Mouse (Mus musculus) ZHBTc4 (cell line): ENCODE measurements at regions not wholly inside any gene's neighbourhood (a gene's known extent, or its start where the extent isn't known, plus 50 kb on each side); places are given as distances from the start of the nearest gene placed in this dataset.
"Not testable (repeated sequence)": the region's sequence is repeated elsewhere in the genome, so short reads cannot be mapped to it uniquely, and the experiment has no call there.

Source experiments
- DNase-seq: peaks from one replicate; pipeline ENCODE4 v3.0.0-alpha.2; 2011; ENCODE audit warnings: low read depth, low spot score

DNA sequence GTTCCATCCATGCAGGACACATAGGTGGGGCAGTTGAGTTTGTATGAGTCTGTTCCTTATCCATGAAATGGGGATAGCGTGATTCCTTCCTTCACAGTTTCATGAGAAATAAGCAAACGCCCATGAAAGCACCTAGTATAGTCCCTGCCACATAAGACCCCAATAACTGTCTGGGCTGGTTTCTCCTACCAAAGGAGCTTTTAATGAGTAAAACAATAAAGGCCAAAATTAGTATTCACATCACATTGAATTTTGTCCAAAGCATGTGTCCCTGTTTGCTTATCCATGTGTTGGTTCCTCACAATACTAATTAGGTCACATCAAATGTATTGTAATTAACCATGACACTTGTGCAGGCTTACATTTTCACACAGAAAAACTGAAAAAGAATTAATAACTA lies 221.3 kb downstream of the Prdm13 start:
- no peak for DNase-seq

DNA sequence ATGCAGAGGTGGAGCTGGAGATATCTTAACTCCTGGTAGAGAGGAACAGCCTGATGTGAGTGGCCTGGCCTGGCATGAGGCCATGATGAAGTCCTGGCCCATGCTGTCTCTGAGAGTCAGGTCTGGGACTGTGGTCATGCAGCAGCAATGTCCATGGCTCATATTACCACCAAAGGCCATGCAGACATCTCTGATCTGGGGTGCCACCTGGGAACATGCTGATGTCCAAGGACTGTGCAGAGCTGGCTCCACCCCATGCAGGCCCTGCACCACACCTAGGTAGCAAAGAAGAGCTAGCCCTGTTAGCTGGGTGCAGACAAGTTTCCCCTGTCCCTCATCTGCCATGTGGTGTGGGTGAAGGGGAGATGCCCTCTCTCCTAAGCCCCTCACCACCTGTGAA lies 244.5 kb downstream of the Prdm13 start:
- DNase-seq: no peak

- no peak for DNase-seq
Observed at GRCm38 (mm10) chr4:21436710-21437109, 249.1 kb downstream of the Prdm13 start.

DNA sequence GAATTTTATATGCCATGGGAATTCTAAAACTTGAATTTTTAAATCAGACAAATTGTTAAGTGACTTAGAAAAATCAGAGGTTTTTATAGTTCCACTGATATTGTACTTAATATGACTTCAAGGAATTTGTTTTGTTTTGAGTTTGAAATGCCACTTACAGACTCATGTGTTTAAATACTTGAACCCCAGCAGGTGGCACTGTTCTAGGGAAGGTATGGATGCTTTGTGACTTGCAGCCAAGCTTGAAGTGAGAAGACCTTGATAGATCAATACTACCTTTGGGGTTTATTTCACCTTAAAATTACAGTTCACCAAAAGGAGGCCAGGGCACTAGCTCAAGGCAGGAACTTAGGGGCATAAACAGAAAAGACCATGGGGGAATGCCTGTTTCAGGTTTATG lies 277.9 kb downstream of the Prdm13 start:
- DNase-seq: peak; percentile 67

DNA sequence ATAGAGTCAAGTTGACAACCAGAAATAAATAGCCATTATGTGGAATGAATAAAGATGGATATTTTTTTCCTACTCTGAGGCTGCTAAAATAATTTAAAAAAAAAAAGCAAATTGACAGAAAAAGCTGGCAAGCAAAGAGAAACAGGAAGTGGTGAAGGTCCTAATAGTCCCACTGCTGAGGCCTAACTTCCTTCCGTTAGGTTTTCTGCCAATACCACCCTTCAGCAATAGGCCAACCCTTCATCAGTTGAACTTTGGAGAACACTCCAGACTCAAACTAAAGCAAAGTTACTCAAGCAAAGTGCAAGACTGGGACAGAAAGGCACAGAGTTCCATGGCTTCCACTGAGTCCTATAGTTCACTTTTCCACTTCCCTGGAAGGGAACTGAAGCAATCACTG lies 316.4 kb downstream of the Prdm13 start:
- no peak for DNase-seq

GRCm38 (mm10) chr4:21368234-21369021 lies 317.3 kb downstream of the Prdm13 start:
- peak; percentile 41 for DNase-seq

GRCm38 (mm10) chr4:21321769-21322168 lies 364.0 kb downstream of the Prdm13 start:
- no peak for DNase-seq

DNA sequence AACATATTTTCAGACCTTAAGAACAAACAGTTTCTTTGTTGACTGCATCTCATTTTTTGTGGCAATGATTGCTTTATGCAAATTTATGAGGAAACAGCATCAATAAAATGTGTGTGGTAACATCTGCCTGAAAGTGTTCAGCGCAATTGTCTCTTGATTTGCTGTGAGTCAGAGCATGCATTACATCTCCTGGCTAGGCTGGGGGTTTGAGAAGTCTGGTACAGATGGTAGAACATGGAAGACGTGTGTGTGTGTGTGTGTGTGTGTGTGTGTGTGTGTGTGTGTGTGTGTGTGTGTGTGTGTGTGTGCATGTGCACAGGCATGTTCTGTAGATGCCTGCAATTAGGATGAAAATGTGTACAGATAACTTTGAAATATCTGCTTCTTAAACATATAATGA lies 376.5 kb downstream of the Prdm13 start:
- not testable (repeated sequence) for DNase-seq

- no peak for DNase-seq
Observed at GRCm38 (mm10) chr4:21307476-21308011, 378.2 kb downstream of the Prdm13 start.

- DNase-seq: no peak
Observed at GRCm38 (mm10) chr4:21300141-21300540, 385.6 kb downstream of the Prdm13 start.

DNA sequence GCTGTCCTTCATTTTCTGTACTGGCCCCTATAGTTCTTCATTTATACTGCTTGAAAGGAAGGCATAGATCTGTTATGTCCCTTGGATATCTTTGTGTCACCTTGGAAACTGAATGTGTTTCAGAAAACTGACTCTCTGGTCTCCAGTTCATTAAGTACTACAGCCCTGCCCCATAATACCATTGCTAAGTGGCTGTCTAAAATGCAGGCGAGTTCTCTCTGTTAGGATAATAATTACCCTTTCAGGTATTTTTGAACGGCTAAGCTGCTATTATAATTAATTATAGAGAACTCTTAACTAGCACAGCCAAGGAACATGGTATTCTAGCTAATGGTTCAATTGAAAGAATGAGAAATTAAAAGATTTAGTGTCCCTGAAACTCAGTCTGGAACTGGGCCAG lies 418.5 kb downstream of the Prdm13 start:
- no peak for DNase-seq

GRCm38 (mm10) chr4:21266886-21267285 lies 418.9 kb downstream of the Prdm13 start:
- DNase-seq: no peak

- DNase-seq: no peak
Observed at GRCm38 (mm10) chr4:21250396-21250795, 435.4 kb downstream of the Prdm13 start.

DNA sequence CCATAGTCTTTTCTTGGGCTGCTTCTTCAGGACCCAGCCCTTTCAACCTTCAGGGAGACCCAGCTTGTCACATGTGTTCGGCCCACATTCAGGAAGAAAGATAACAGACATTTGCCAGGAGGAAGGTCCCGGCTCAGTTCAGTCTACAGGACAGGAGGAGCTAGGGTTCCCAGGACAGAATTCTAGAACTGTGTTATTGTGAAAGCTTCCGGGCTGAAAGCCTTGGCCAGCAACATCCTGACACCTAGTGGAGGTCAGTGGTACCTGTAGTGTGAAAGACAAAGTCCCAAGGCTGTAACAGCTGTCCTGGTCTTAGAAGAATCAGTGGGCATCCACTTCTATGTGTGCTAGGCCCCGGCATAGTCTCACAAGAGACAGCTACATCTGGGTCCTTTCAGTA lies 463.1 kb downstream of the Prdm13 start:
- peak; percentile 81 for DNase-seq

- DNase-seq: no peak
Observed at GRCm38 (mm10) chr4:21207617-21208016, 478.1 kb downstream of the Prdm13 start.

- no peak for DNase-seq
Observed at GRCm38 (mm10) chr4:21195620-21196019, 490.1 kb downstream of the Prdm13 start.

DNA sequence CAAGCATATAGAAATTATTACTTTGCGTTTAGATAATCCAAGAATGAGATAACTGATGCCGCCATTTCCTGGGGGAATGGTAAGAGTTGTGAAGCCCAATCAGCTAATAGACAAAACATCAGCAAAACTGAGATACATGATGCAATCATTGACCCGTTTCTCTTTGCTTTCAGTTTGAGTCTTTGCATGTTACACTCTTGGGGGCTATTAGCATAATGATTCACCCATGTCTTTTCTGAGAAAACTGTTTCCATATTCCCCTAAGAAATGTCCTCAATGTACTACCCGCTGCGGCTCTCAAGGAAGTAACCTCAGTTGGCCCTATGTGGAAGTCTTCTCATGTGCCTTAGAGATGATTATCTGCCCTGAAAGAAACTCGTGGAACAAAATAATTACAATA lies 512.0 kb downstream of the Prdm13 start:
- DNase-seq: no peak

DNA sequence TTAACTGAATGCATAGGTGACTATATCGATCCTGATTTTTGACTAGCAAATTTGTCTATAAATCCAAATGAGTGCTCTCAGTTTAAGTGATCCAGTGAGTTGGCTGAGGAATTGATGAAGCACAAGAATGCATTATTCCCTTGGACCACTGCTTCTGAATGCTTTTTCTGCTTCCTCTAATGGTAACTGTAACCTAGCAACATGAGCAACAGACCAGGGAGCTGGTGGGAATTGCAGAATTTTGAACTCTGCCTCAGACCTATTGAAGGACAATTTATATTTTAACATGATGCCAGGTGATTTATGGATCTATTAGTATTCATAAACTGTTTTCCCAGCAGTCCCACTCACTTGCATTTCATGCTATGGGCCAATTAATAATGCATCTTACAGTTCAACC lies 512.7 kb downstream of the Prdm13 start:
- DNase-seq: no peak

DNA sequence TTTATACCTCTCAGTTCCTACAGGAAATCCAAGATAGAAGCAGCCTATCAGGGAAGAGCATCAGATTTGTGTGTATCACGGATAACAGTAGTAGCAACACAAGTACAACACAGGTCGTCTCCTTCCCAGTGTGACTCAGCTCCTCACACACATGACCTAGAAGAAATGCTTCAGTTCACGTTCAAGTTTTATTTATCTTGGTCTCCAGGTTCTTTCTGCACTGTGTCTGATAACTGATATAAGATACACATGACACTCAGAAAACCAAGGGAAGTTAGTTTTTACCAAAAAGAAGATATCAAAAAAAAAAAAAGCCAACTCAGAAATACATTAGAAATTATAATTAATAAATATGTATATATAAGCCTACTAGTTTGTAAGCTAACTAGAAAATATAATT lies 515.0 kb downstream of the Prdm13 start:
- no peak for DNase-seq

DNA sequence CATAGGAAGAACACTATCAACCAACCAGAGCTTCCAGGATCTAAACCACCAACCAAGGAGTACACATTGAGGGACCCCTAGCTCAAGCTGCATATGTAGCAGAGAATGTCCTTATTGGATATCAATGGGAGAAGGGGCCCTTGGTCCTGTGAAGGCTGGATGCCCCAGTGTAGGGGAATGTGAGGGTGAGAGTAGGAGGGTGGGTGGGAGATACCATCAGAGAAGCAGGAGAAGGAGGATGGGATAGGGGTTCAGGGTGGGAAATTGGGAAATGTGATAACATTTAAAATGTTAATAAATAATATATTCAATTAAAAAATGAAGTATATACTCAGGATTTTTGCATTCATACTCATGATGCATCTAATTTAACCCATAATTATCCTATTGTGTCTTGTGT lies 523.6 kb downstream of the Prdm13 start:
- DNase-seq: no peak

DNA sequence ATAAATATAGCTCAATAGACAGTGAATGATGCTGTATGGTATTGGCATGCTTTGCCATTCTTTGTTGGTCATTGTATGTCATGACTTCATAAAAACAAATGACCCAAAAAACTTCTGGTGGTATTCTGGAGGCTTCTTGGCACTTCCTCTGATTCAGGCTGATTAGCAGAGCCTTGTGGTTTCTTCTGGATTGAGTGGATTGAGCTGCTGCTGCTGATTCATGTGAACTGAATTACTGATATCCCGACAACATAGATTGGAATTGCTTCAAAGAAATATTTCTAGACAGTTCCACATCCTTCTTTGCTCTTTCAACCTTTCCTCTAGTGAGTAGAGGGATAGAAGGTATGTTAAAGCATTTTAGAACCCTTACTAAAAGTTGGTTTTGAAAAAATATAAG lies 559.9 kb downstream of the Prdm13 start:
- DNase-seq: no peak

DNA sequence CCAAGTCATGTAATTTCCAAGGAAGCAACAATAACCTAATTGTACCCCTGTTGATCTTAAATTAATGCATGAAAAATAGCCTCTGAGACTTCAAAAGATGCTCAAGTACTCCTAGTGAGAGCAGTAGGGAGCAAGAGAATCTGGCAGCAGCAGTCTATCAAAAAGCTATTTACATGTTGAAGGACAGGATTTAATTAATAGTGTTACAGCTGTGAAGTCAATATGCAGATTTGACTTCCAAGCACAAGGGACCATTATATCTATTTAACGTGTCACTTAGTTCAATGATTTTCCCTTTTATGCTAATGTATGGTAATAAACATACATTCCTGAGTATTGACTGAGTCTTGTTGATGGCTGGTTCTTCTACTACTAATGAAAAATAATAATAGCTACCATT lies 590.0 kb downstream of the Prdm13 start:
- no peak for DNase-seq

- no peak for DNase-seq
Observed at GRCm38 (mm10) chr4:21070198-21070785, 615.5 kb downstream of the Prdm13 start.
